Mouse (Mus musculus): ENCODE data around the gene Spint2. TPM values are rescaled to one million over a fixed set of nuclear protein-coding genes. Genes with fewer than 3 reads are reported as not detected.
"Not testable (repeated sequence)": the region's sequence is repeated elsewhere in the genome, so short reads cannot be mapped to it uniquely, and the experiment has no call there.

Gene Spint2
- polyA plus RNA-seq, 1 experiment from 2014 or later, result 80.7 TPM

GRCm38 (mm10) chr7:29247314-29247700, 34.4 kb downstream of the Spint2 start:
- H3K36me3 ChIP-seq (ENCODE audit: control insufficient read depth, insufficient read depth, low read length), result peaks cover 14% of the 10 kb centered on the region
- H3K27me3 ChIP-seq (ENCODE audit: control insufficient read depth, insufficient read depth, low read length), result 0 out of 2 replicates have a peak, but pooled peaks cover 3% of the 10 kb centered on the region
- no peaks in the 10 kb centered on the region for H3K9me3 ChIP-seq (ENCODE audit: control insufficient read depth, low read length)
- DNase-seq (ENCODE audit: low spot score) (peak; percentile 91), ATAC-seq (ENCODE audit: insufficient number of reproducible peaks, low FRiP score, low TSS enrichment, low read depth) (peak; percentile 20)
- no peak overlapping the region for H3K27ac ChIP-seq (replicated peaks; ENCODE audit: low read depth, low read length)
- peak overlapping the region; percentile 14; the same call in 1 of the 2 replicates for H3K4me3 ChIP-seq (ENCODE audit: low read depth, low read length)
- H3K4me2 ChIP-seq (ENCODE audit: low read depth, severe bottlenecking), result peak overlapping the region; percentile 50
- peaks cover 6% of the 10 kb centered on the region for H3K4me1 ChIP-seq (ENCODE audit: control insufficient read depth, insufficient read depth, low read length)
- no peak overlapping the region for H3K9ac ChIP-seq (ENCODE audit: low read length)
- WGBS, result 20% methylated on average over 16 of the region's 16 CpGs

- no peak overlapping the region for H3K27ac ChIP-seq (replicated peaks; ENCODE audit: low read depth, low read length)
- H3K4me1 ChIP-seq (ENCODE audit: control insufficient read depth, insufficient read depth, low read length), result peaks cover 6% of the 10 kb centered on the region
- DNase-seq (ENCODE audit: low spot score) (no peak), ATAC-seq (ENCODE audit: insufficient number of reproducible peaks, low FRiP score, low TSS enrichment, low read depth) (no peak)
- H3K9ac ChIP-seq (ENCODE audit: low read length), result no peak overlapping the region
- 86% methylated on average over 21 of the region's 21 CpGs for WGBS
- H3K36me3 ChIP-seq (ENCODE audit: control insufficient read depth, insufficient read depth, low read length), result peaks cover 14% of the 10 kb centered on the region
- no peak overlapping the region for H3K4me3 ChIP-seq (ENCODE audit: low read depth, low read length)
- H3K9me3 ChIP-seq (ENCODE audit: control insufficient read depth, low read length), result no peaks in the 10 kb centered on the region
- H3K27me3 ChIP-seq (ENCODE audit: control insufficient read depth, insufficient read depth, low read length), result 0 out of 2 replicates have a peak, but pooled peaks cover 3% of the 10 kb centered on the region
- no peak overlapping the region for H3K4me2 ChIP-seq (ENCODE audit: low read depth, severe bottlenecking)
Measured at GRCm38 (mm10) chr7:29246619-29247313, 34.9 kb downstream of the Spint2 start.

- Histone ChIP-seq H3K4me1 (ENCODE audit: control insufficient read depth, insufficient read depth, low read length) (peaks cover 6% of the 10 kb centered on the region), H3K27ac (replicated peaks; ENCODE audit: low read depth, low read length) (no peak overlapping the region), H3K4me3 (ENCODE audit: low read depth, low read length) (no peak overlapping the region), H3K9me3 (ENCODE audit: control insufficient read depth, low read length) (no peaks in the 10 kb centered on the region), H3K4me2 (ENCODE audit: low read depth, severe bottlenecking) (no peak overlapping the region), H3K36me3 (ENCODE audit: control insufficient read depth, insufficient read depth, low read length) (peaks cover 14% of the 10 kb centered on the region), H3K27me3 (ENCODE audit: control insufficient read depth, insufficient read depth, low read length) (0 out of 2 replicates have a peak, but pooled peaks cover 3% of the 10 kb centered on the region), H3K9ac (ENCODE audit: low read length) (no peak overlapping the region)
- no peak for DNase-seq (ENCODE audit: low spot score)
- WGBS, result 93% methylated on average over 5 of the region's 5 CpGs
- ATAC-seq (ENCODE audit: insufficient number of reproducible peaks, low FRiP score, low TSS enrichment, low read depth), result no peak
Measured at GRCm38 (mm10) chr7:29246015-29246414, 35.7 kb downstream of the Spint2 start.

- Histone ChIP-seq H3K4me2 (ENCODE audit: low read depth, severe bottlenecking) (no peak overlapping the region), H3K4me3 (ENCODE audit: low read depth, low read length) (no peak overlapping the region), H3K27ac (replicated peaks; ENCODE audit: low read depth, low read length) (no peak overlapping the region), H3K4me1 (ENCODE audit: control insufficient read depth, insufficient read depth, low read length) (peaks cover 6% of the 10 kb centered on the region), H3K36me3 (ENCODE audit: control insufficient read depth, insufficient read depth, low read length) (peaks cover 14% of the 10 kb centered on the region), H3K27me3 (ENCODE audit: control insufficient read depth, insufficient read depth, low read length) (0 out of 2 replicates have a peak, but pooled peaks cover 3% of the 10 kb centered on the region), H3K9ac (ENCODE audit: low read length) (no peak overlapping the region), H3K9me3 (ENCODE audit: control insufficient read depth, low read length) (no peaks in the 10 kb centered on the region)
- DNase-seq (ENCODE audit: low spot score), result no peak
- ATAC-seq (ENCODE audit: insufficient number of reproducible peaks, low FRiP score, low TSS enrichment, low read depth), result no peak
- 89% methylated on average over 7 of the region's 7 CpGs for WGBS
Measured at GRCm38 (mm10) chr7:29244732-29245416, 36.8 kb downstream of the Spint2 start.

GRCm38 (mm10) chr7:29238019-29238967, 43.4 kb downstream of the Spint2 start, which contains the start of gene Yif1b:
Yif1b (plus strand) TSS chr7:29238329.
- H3K27me3 ChIP-seq (ENCODE audit: control insufficient read depth, insufficient read depth, low read length), result no peaks in the 10 kb centered on the region
- under 1% methylated on average over 60 of the region's 60 CpGs for WGBS
- peak within 1 kb of the TSS; percentile 75 for H3K4me2 ChIP-seq (ENCODE audit: low read depth, severe bottlenecking)
- peak within 1 kb of the TSS; percentile 59 for H3K4me3 ChIP-seq (ENCODE audit: low read depth, low read length)
- ATAC-seq (ENCODE audit: insufficient number of reproducible peaks, low FRiP score, low TSS enrichment, low read depth), result peak; percentile 98
- DNase-seq (ENCODE audit: low spot score), result peak; percentile 99
- H3K9me3 ChIP-seq (ENCODE audit: control insufficient read depth, low read length), result no peaks in the 10 kb centered on the region
- H3K4me1 ChIP-seq (ENCODE audit: control insufficient read depth, insufficient read depth, low read length), result peaks cover 2% of the 10 kb centered on the region; the same call in 1 of the 2 replicates
- peak within 1 kb of the TSS; percentile 72 for H3K9ac ChIP-seq (ENCODE audit: low read length)
- H3K27ac ChIP-seq (replicated peaks; ENCODE audit: low read depth, low read length), result peak within 1 kb of the TSS; percentile 52; the same call in 1 of the 2 replicates
- H3K36me3 ChIP-seq (ENCODE audit: control insufficient read depth, insufficient read depth, low read length), result no peaks in the 10 kb centered on the region

GRCm38 (mm10) chr7:29237596-29237995, 44.1 kb downstream of the Spint2 start:
- 27% methylated on average over 6 of the region's 6 CpGs for WGBS
- H3K4me2 ChIP-seq (ENCODE audit: low read depth, severe bottlenecking), result peak overlapping the region; percentile 75
- H3K36me3 ChIP-seq (ENCODE audit: control insufficient read depth, insufficient read depth, low read length); ATAC-seq (ENCODE audit: insufficient number of reproducible peaks, low FRiP score, low TSS enrichment, low read depth); H3K27me3 ChIP-seq (ENCODE audit: control insufficient read depth, insufficient read depth, low read length); H3K4me1 ChIP-seq (ENCODE audit: control insufficient read depth, insufficient read depth, low read length); DNase-seq (ENCODE audit: low spot score); H3K9me3 ChIP-seq (ENCODE audit: control insufficient read depth, low read length): not testable (repeated sequence)
- peak overlapping the region; percentile 52; the same call in 1 of the 2 replicates for H3K27ac ChIP-seq (replicated peaks; ENCODE audit: low read depth, low read length)
- H3K9ac ChIP-seq (ENCODE audit: low read length), result peak overlapping the region; percentile 49
- peak overlapping the region; percentile 59 for H3K4me3 ChIP-seq (ENCODE audit: low read depth, low read length)

- Histone ChIP-seq H3K4me3 (ENCODE audit: low read depth, low read length) (no peak overlapping the region), H3K4me1 (ENCODE audit: control insufficient read depth, insufficient read depth, low read length) (peaks cover 2% of the 10 kb centered on the region; the same call in 1 of the 2 replicates), H3K27ac (replicated peaks; ENCODE audit: low read depth, low read length) (no peak overlapping the region), H3K27me3 (ENCODE audit: control insufficient read depth, insufficient read depth, low read length) (peaks cover 15% of the 10 kb centered on the region), H3K9ac (ENCODE audit: low read length) (no peak overlapping the region), H3K9me3 (ENCODE audit: control insufficient read depth, low read length) (no peaks in the 10 kb centered on the region), H3K36me3 (ENCODE audit: control insufficient read depth, insufficient read depth, low read length) (no peaks in the 10 kb centered on the region), H3K4me2 (ENCODE audit: low read depth, severe bottlenecking) (no peak overlapping the region)
- DNase-seq (ENCODE audit: low spot score) (no peak), ATAC-seq (ENCODE audit: insufficient number of reproducible peaks, low FRiP score, low TSS enrichment, low read depth) (no peak)
- WGBS, result 82% methylated on average over 4 of the region's 4 CpGs
Measured at GRCm38 (mm10) chr7:29236593-29236992, 45.1 kb downstream of the Spint2 start.

- ATAC-seq (ENCODE audit: insufficient number of reproducible peaks, low FRiP score, low TSS enrichment, low read depth), result no peak
- H3K36me3 ChIP-seq (ENCODE audit: control insufficient read depth, insufficient read depth, low read length), result no peaks in the 10 kb centered on the region
- peaks cover 26% of the 10 kb centered on the region for H3K27me3 ChIP-seq (ENCODE audit: control insufficient read depth, insufficient read depth, low read length)
- WGBS, result 65% methylated on average over 5 of the region's 5 CpGs
- no peaks in the 10 kb centered on the region for H3K9me3 ChIP-seq (ENCODE audit: control insufficient read depth, low read length)
- H3K4me3 ChIP-seq (ENCODE audit: low read depth, low read length), result no peak overlapping the region
- H3K9ac ChIP-seq (ENCODE audit: low read length), result no peak overlapping the region
- DNase-seq (ENCODE audit: low spot score), result no peak
- no peak overlapping the region for H3K4me2 ChIP-seq (ENCODE audit: low read depth, severe bottlenecking)
- H3K4me1 ChIP-seq (ENCODE audit: control insufficient read depth, insufficient read depth, low read length), result peaks cover 2% of the 10 kb centered on the region; the same call in 1 of the 2 replicates
- H3K27ac ChIP-seq (replicated peaks; ENCODE audit: low read depth, low read length), result no peak overlapping the region
Measured at GRCm38 (mm10) chr7:29234661-29235060, 47.1 kb downstream of the Spint2 start.

Data from limb, embryonic 11.5 days (tissue).